In genomic region chr17:83216251-83216919, GRCm38 (mm10) we compare ENCODE assay signal across 8 mouse cellular contexts. TPM values are rescaled to one million over a fixed set of nuclear protein-coding genes. Genes with fewer than 3 reads are reported as not detected.
A peak's percentile ranks its signal among the peaks of the same experiment; 100 is the strongest.
DNase-seq lines count a peak whose midpoint lies in the region; ATAC-seq and TF ChIP-seq lines count a peak whose summit lies in the region.

No protein-coding gene starts in this region.

- no peak for ATAC-seq in lung, postnatal 0 days
- no peak for ATAC-seq in forebrain, embryonic 14.5 days
- ATAC-seq in limb, embryonic 14.5 days (ENCODE audit: low FRiP score, low read depth) = no peak

- peak overlapping the region; percentile 55; the same call in 1 of the 2 replicates for H3K9ac ChIP-seq in lung, postnatal 0 days (replicated peaks; ENCODE audit: low read depth)
- peak overlapping the region; percentile 91 for H3K9ac ChIP-seq in forebrain, embryonic 14.5 days (ENCODE audit: low read length)
- H3K9ac ChIP-seq in limb, embryonic 14.5 days (ENCODE audit: low read depth, low read length, severe bottlenecking) = peak overlapping the region; percentile 86

- 21% methylated on average over 7 of the region's 7 CpGs for WGBS in lung, postnatal 0 days
- WGBS in forebrain, embryonic 14.5 days = 15% methylated on average over 7 of the region's 7 CpGs
- WGBS in limb, embryonic 14.5 days = 22% methylated on average over 7 of the region's 7 CpGs
- 14% methylated on average over 7 of the region's 7 CpGs for WGBS in small intestine, adult 2 months

- no peaks in the 10 kb centered on the region for H3K36me3 ChIP-seq in lung, postnatal 0 days (ENCODE audit: insufficient read depth, low read length)
- H3K36me3 ChIP-seq in forebrain, embryonic 14.5 days (ENCODE audit: control insufficient read depth, insufficient read depth, low read length) = peaks cover 6% of the 10 kb centered on the region; the same call in 1 of the 2 replicates
- 0 out of 2 replicates have a peak, but pooled peaks cover 2% of the 10 kb centered on the region for H3K36me3 ChIP-seq in limb, embryonic 14.5 days (ENCODE audit: control insufficient read depth, insufficient read depth, low read length)
- no peaks in the 10 kb centered on the region for H3K36me3 ChIP-seq in small intestine, adult 2 months (ENCODE audit: control insufficient read depth, insufficient read depth, low read length)

- TF ChIP-seq POLR2A in limb, embryonic 14.5 days (IDR thresholded peaks at IDR 0.05; ENCODE audit: borderline replicate concordance, extremely low read depth, insufficient read depth, insufficient read length) = no peak
- TF ChIP-seq POLR2A in small intestine, adult 2 months (IDR thresholded peaks at IDR 0.05; ENCODE audit: low read depth, low read length) = no peak

- no peak for DNase-seq in lung, postnatal 0 days (ENCODE audit: low spot score)
- DNase-seq in lung, postnatal 4 days = no peak
- no peak for DNase-seq in forebrain, embryonic 14.5 days (ENCODE audit: low spot score)
- DNase-seq in limb, embryonic 14.5 days (ENCODE audit: low spot score) = no peak
- DNase-seq in cerebellum, adult 9-10 months = no peak
- no peak for DNase-seq in thymus, postnatal 10 days (ENCODE audit: low spot score in 2 of 2)
- DNase-seq in layer of hippocampus, postnatal 14 days (ENCODE audit: low spot score in 2 of 2) = no peak

- peaks cover 23% of the 10 kb centered on the region; the same call in 1 of the 2 replicates for H3K4me1 ChIP-seq in lung, postnatal 0 days (ENCODE audit: insufficient read depth, low read depth, low read length)
- peaks cover 37% of the 10 kb centered on the region for H3K4me1 ChIP-seq in forebrain, embryonic 14.5 days (ENCODE audit: control insufficient read depth, insufficient read depth, low read length)
- H3K4me1 ChIP-seq in limb, embryonic 14.5 days (ENCODE audit: control insufficient read depth, insufficient read depth, low read length) = peaks cover 38% of the 10 kb centered on the region
- peaks cover 32% of the 10 kb centered on the region for H3K4me1 ChIP-seq in small intestine, adult 2 months (ENCODE audit: control insufficient read depth, insufficient read depth, insufficient read length, low read length)

- H3K27ac ChIP-seq in lung, postnatal 0 days (ENCODE audit: low read length) = no peak overlapping the region
- no peak overlapping the region for H3K27ac ChIP-seq in forebrain, embryonic 14.5 days (ENCODE audit: low read depth, low read length)
- 0 out of 2 replicates have a peak overlapping the region, but pooled peaks have one; percentile 63 for H3K27ac ChIP-seq in limb, embryonic 14.5 days (replicated peaks; ENCODE audit: low read depth, low read length)
- H3K27ac ChIP-seq in small intestine, adult 2 months (ENCODE audit: insufficient read depth, low read depth, low read length) = peak overlapping the region; percentile 17

- TF ChIP-seq CTCF in lung, postnatal 0 days (IDR thresholded peaks at IDR 0.05) = no peak
- no peak for TF ChIP-seq CTCF in small intestine, adult 2 months (IDR thresholded peaks at IDR 0.05; ENCODE audit: extremely low read depth, insufficient read length, insufficient replicate concordance, low read depth, low read length)

- H3K27me3 ChIP-seq in lung, postnatal 0 days (replicated peaks; ENCODE audit: insufficient read depth, low read length) = no peaks in the 10 kb centered on the region
- H3K27me3 ChIP-seq in forebrain, embryonic 14.5 days (replicated peaks; ENCODE audit: control insufficient read depth, insufficient read depth, low read length) = no peaks in the 10 kb centered on the region
- peaks cover 73% of the 10 kb centered on the region for H3K27me3 ChIP-seq in limb, embryonic 14.5 days (ENCODE audit: control insufficient read depth, insufficient read depth, low read length)
- H3K27me3 ChIP-seq in small intestine, adult 2 months (ENCODE audit: control insufficient read depth, insufficient read depth, low read length) = peaks cover 7% of the 10 kb centered on the region; the same call in 1 of the 2 replicates

- H3K9me3 ChIP-seq in lung, postnatal 0 days (ENCODE audit: low read length) = no peaks in the 10 kb centered on the region
- H3K9me3 ChIP-seq in forebrain, embryonic 14.5 days (replicated peaks; ENCODE audit: control insufficient read depth, low read length) = no peaks in the 10 kb centered on the region
- no peaks in the 10 kb centered on the region for H3K9me3 ChIP-seq in limb, embryonic 14.5 days (ENCODE audit: control insufficient read depth, low read length)

- peak overlapping the region; percentile 97 for H3K4me2 ChIP-seq in lung, postnatal 0 days (replicated peaks; ENCODE audit: low read depth, low read length)
- peak overlapping the region; percentile 94 for H3K4me2 ChIP-seq in forebrain, embryonic 14.5 days (ENCODE audit: low read length)
- peak overlapping the region; percentile 92 for H3K4me2 ChIP-seq in limb, embryonic 14.5 days (replicated peaks; ENCODE audit: low read depth, low read length, severe bottlenecking)

- no peak for TF ChIP-seq EP300 in lung, postnatal 0 days (IDR thresholded peaks at IDR 0.05)

- H3K4me3 ChIP-seq in lung, postnatal 0 days (ENCODE audit: low read depth, low read length) = peak overlapping the region; percentile 73
- H3K4me3 ChIP-seq in forebrain, embryonic 14.5 days (ENCODE audit: low read depth, low read length) = peak overlapping the region; percentile 77
- peak overlapping the region; percentile 76 for H3K4me3 ChIP-seq in limb, embryonic 14.5 days (replicated peaks; ENCODE audit: low read length)
- H3K4me3 ChIP-seq in small intestine, adult 2 months (ENCODE audit: low read depth, low read length) = peak overlapping the region; percentile 72

RNA-seq across cellular contexts. Expression of gene Pkdcc, which starts 1.3 kb away (rescaled TPM):
- polyA plus RNA-seq in lung, postnatal 0 days (2015; fragmentation: Nextera tagmentation; extraction: Ambion mirVana) = 3.6 and 3.9 TPM in 2 replicates
- 6.9 and 9.0 TPM in 2 replicates for polyA plus RNA-seq in forebrain, embryonic 14.5 days (2014; fragmentation: Nextera tagmentation; extraction: Ambion mirVana)
- polyA plus RNA-seq in limb, embryonic 14.5 days (2012; rRNA removed) = 145 and 226 TPM in 2 replicates
- polyA plus RNA-seq in limb, embryonic 14.5 days (2014; fragmentation: Nextera tagmentation; extraction: Ambion mirVana) = 20.4 and 20.9 TPM in 2 replicates
- polyA plus RNA-seq in small intestine, adult 2 months (2012; rRNA removed) = 46.1 and 59.1 TPM in 2 replicates
- 10 to 100 TPM; 18.6 to 21.3 TPM for total RNA-seq in layer of hippocampus, postnatal 14 days (2021)

Comparison
In these comparisons a context has a peak if more than half of its experiments do, and no peak if none do; other contexts are left out.
1. H3K27ac ChIP-seq: peak in limb, embryonic 14.5 days (single experiment) and small intestine, adult 2 months (single experiment); none in lung, postnatal 0 days (single experiment) and forebrain, embryonic 14.5 days (single experiment).
2. Peak in every context shown above with its lines, with median percentiles within 50 percentile points of each other: H3K4me2 ChIP-seq, H3K4me3 ChIP-seq and H3K9ac ChIP-seq.